Mouse (Mus musculus) limb, embryonic 11.5 days (tissue): ENCODE measurements around the gene Clnk. TPM values are rescaled to one million over a fixed set of nuclear protein-coding genes. Genes with fewer than 3 reads are reported as not detected.

Experiments
- ATAC-seq: fragments of 200-750 bp; cut with Nextera tagmentation; 2 replicates; pipeline ENCODE4 v1.8.0; 2017; ENCODE audit warnings: low read depth; ENCODE audit not compliant: insufficient number of reproducible peaks, low FRiP score, low TSS enrichment
- DNase-seq: peaks from one replicate; pipeline ENCODE4 v3.0.0-alpha.2; 2015; ENCODE audit warnings: low spot score
- H3K27ac ChIP-seq: fragments of 300-500 bp; sonication (generic); replicated peaks from 2 replicates; pipeline ENCODE4 v1.5.1; 2014; ENCODE audit warnings: low read depth, mild to moderate bottlenecking, low read length
- H3K27me3 ChIP-seq: fragments of 300-500 bp; sonication (generic); 2 replicates; pipeline ENCODE4 v1.6.1; 2014; ENCODE audit warnings: mild to moderate bottlenecking, low read length, mixed read lengths; ENCODE audit not compliant: control insufficient read depth, insufficient read depth
- H3K36me3 ChIP-seq: fragments of 300-500 bp; sonication (generic); 2 replicates; pipeline ENCODE4 v1.6.1; 2014; ENCODE audit warnings: mild to moderate bottlenecking, low read length, moderate library complexity, mixed read lengths; ENCODE audit not compliant: control insufficient read depth, insufficient read depth
- H3K4me1 ChIP-seq: fragments of 300-500 bp; sonication (generic); 2 replicates; pipeline ENCODE4 v1.6.1; 2014; ENCODE audit warnings: low read length, mixed read lengths; ENCODE audit not compliant: control insufficient read depth, insufficient read depth
- H3K4me2 ChIP-seq: fragments of 300-500 bp; sonication (generic); 2 replicates; pipeline ENCODE4 v1.6.1; 2014; ENCODE audit warnings: low read depth, mild to moderate bottlenecking, moderate library complexity; ENCODE audit not compliant: severe bottlenecking
- H3K4me3 ChIP-seq: fragments of 300-500 bp; sonication (generic); 2 replicates; pipeline ENCODE4 v1.5.1; 2014; ENCODE audit warnings: low read depth, low read length
- H3K9ac ChIP-seq: fragments of 300-500 bp; sonication (generic); 2 replicates; pipeline ENCODE4 v1.6.1; 2014; ENCODE audit warnings: mild to moderate bottlenecking, low read length
- H3K9me3 ChIP-seq: fragments of 300-500 bp; sonication (generic); 2 replicates; pipeline ENCODE4 v1.6.1; 2016; ENCODE audit warnings: low read length; ENCODE audit not compliant: control insufficient read depth
- WGBS: fragments of 180-500 bp; shearing (Covaris S2); extraction: QIAGEN DNeasy Blood & Tissue Kit; methylation state at CpG from one replicate; pipeline ENCODE4 v1.1.7; 2014; 5-methylcytosine and 5-hydroxymethylcytosine counted together
- polyA plus RNA-seq: library from polyadenylated mRNA; unstranded; fragments of >200 nt; fragmentation: Nextera tagmentation; extraction: Ambion mirVana; gene quantifications from 2 replicates; pipeline ENCODE4 v1.2.1, GENCODE M21; 2014

Clnk gene
- polyA plus RNA-seq, 1 experiment from 2014 or later, result 0.08 TPM

DNA sequence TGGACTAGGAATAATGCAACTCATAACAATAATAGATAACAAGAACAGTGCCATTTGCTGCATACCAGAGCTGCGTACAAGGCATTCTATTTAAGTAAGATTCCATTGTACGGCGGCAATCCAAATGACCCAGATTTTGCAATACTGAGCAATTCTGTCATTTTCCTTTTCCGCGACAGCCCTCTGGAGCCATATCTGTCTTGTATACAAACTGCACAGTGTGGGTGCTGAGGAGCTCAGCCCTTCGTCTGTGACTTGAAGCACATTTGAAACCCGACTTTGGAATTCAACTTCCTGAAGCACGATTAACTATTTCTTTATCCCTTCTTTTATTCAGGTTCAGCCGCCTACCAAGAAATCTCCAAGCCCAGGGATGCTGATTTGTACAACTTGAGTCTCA lies 6.6 kb downstream of the Clnk start:
- Histone ChIP-seq H3K27me3 (no peaks in the 10 kb centered on the region), H3K27ac (no peak overlapping the region), H3K9ac (no peak overlapping the region), H3K4me2 (no peak overlapping the region), H3K4me3 (no peak overlapping the region), H3K36me3 (no peaks in the 10 kb centered on the region), H3K9me3 (no peaks in the 10 kb centered on the region), H3K4me1 (no peaks in the 10 kb centered on the region)
- no peak for ATAC-seq
- DNase-seq, result no peak
- WGBS, result 90% methylated on average over 9 of the region's 9 CpGs

DNA sequence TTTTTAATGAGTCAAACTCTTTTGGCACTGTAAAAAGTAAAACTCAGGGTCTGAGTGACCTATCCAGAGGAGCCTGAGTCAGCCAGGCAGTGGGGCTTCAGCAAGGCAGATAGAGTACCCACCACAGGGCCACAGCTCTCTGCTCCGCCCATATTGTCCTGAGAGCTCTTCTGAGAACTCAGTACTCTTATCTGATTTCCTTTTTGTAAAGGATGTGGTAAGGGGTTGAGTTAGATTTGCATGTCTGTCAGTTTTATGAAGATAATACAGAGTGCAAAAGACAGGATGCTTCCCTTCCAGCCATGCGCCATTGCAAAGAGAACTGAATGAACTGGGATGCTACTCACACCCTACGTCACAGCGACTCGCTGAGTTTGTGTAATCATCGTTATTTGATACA lies 12.0 kb downstream of the Clnk start:
- no peaks in the 10 kb centered on the region; the same call in 1 of the 2 replicates for H3K9me3 ChIP-seq
- no peak for DNase-seq
- H3K27ac ChIP-seq, result no peak overlapping the region
- no peaks in the 10 kb centered on the region for H3K27me3 ChIP-seq
- no peak overlapping the region for H3K4me3 ChIP-seq
- H3K4me1 ChIP-seq, result no peaks in the 10 kb centered on the region
- H3K36me3 ChIP-seq, result no peaks in the 10 kb centered on the region
- H3K9ac ChIP-seq, result no peak overlapping the region
- no peak for ATAC-seq
- no peak overlapping the region for H3K4me2 ChIP-seq
- 84% methylated on average over 6 of the region's 6 CpGs for WGBS

DNA sequence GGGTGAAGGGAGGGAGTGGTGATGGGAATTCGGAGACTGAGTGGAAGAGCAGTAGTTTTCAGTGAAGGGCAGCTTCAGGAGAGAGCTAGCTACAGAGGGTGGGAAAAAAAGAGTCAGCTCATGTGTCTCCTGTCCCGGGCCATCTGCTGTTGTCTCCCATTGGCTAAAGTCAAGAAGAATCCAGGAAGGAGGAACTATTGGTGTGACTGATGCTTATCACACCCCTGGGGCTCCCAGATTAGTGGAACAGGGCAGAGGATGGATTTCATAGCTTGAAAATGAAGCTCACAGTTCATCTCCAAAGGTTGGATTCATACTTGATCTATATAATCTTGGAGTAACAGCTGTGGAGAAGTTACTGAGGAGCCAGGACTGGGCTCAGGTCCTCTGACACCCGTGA lies 13.6 kb downstream of the Clnk start:
- Histone ChIP-seq H3K4me1 (peaks cover 5% of the 10 kb centered on the region; the same call in 1 of the 2 replicates), H3K27me3 (no peaks in the 10 kb centered on the region), H3K9me3 (no peaks in the 10 kb centered on the region; the same call in 1 of the 2 replicates), H3K36me3 (no peaks in the 10 kb centered on the region), H3K4me2 (no peak overlapping the region), H3K4me3 (no peak overlapping the region), H3K27ac (no peak overlapping the region), H3K9ac (no peak overlapping the region)
- no peak for ATAC-seq
- WGBS, result 74% methylated on average over 3 of the region's 3 CpGs
- no peak for DNase-seq

DNA sequence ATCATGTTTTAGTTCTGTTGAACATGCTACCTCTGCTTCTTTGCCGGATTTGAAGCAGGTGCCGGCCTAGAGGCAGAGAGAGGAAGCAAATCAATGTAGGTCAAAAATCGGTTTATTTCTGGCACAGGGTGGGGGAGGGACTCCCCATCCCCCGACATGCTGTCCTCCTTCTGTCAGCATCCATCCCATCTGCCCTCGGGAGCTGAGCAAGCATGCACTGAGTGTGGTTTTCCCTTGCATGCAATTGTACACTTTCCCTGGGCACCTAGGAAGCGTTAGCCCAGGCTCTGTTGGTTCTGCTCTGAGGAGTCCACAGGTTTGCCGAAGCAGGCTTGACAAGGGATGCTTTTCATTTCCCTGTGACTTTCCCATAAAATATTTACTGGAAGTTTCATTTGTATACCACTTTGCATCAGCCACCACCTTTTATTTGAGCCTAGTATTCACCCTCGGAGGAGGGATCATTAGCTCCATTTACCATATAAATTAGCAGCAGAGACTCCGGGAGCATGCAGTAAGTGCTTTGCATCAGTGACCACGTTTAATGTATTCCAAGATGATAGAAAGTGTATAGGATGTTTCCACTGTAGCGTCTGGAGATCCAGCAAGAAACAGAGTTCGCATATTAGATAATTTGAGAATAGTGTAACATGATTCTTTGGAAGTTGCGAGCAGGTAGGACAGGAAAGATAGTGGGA lies 14.2 kb downstream of the Clnk start:
- Histone ChIP-seq H3K36me3 (no peaks in the 10 kb centered on the region), H3K27me3 (no peaks in the 10 kb centered on the region), H3K27ac (no peak overlapping the region), H3K9me3 (no peaks in the 10 kb centered on the region; the same call in 1 of the 2 replicates), H3K9ac (no peak overlapping the region), H3K4me1 (peaks cover 8% of the 10 kb centered on the region; the same call in 1 of the 2 replicates), H3K4me3 (no peak overlapping the region), H3K4me2 (no peak overlapping the region)
- DNase-seq (no peak), ATAC-seq (no peak)
- WGBS, result 69% methylated on average over 13 of the region's 13 CpGs

DNA sequence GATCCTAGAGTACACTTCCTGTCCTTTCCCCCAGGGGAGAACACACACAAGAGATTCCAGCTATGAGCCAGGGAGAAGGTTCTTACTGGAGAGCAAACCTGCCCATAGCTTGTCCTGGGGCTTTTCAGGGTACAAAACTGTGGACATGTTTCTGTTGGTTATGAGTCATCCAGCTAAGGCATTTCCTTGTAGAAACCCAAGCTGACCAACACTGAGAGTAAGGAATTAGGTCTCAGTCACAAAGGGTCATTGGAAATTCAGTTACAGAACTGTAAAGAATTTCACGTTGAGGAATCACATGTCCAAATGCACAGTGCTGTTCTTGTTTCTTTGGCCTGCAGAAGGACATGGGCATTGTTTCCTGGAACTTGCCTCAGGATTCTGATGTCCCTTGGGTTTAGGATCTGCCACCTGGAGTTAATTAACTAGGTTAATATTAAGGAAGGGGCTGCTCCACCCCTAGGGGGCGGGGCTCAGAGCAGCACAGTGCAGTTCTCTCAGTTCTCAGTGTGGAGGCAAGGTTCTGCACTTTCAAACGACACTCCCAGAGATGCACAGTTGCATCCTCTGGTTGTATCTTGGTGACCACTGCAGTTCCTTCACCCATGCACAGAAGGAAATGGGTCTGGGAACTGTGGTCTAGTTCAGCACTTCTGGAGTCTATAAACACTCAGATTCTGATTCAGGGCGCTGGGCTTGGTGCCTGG lies 18.4 kb downstream of the Clnk start:
- Histone ChIP-seq H3K27me3 (no peaks in the 10 kb centered on the region), H3K27ac (no peak overlapping the region), H3K9ac (no peak overlapping the region), H3K9me3 (no peaks in the 10 kb centered on the region; the same call in 1 of the 2 replicates), H3K4me1 (peaks cover 12% of the 10 kb centered on the region; the same call in 1 of the 2 replicates), H3K4me3 (no peak overlapping the region), H3K36me3 (no peaks in the 10 kb centered on the region), H3K4me2 (no peak overlapping the region)
- 41% methylated on average over 4 of the region's 4 CpGs for WGBS
- ATAC-seq, result peak; percentile 74; the same call in 1 of the 2 replicates
- peak; percentile 71 for DNase-seq

DNA sequence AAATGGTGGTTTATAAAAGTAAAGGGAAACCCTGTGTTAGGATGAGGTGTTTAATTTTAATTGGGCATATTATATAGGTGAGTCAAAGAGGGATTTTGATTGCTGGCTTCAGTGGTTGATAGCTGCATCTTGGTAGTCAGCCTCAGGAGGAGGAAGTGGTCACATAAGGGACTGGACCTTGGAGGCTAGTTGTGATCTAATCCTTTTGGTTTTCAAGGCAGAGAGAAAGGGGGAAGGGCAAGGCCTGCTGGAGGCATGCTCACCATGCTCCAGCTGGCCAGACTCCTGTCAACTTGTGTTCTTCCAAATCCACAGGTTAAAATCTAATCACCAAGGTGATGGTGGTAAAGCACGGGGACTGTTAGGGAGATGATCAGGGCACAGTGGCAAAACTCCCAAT lies 19.0 kb downstream of the Clnk start:
- no peak overlapping the region for H3K4me3 ChIP-seq
- H3K9me3 ChIP-seq, result peaks cover 2% of the 10 kb centered on the region; the same call in 1 of the 2 replicates
- H3K27ac ChIP-seq, result no peak overlapping the region
- no peak overlapping the region for H3K9ac ChIP-seq
- H3K36me3 ChIP-seq, result no peaks in the 10 kb centered on the region
- peaks cover 12% of the 10 kb centered on the region; the same call in 1 of the 2 replicates for H3K4me1 ChIP-seq
- WGBS, result 42% methylated on average over 1 of the region's 1 CpGs
- no peak overlapping the region for H3K4me2 ChIP-seq
- ATAC-seq (no peak), DNase-seq (peak; percentile 22)
- no peaks in the 10 kb centered on the region for H3K27me3 ChIP-seq

DNA sequence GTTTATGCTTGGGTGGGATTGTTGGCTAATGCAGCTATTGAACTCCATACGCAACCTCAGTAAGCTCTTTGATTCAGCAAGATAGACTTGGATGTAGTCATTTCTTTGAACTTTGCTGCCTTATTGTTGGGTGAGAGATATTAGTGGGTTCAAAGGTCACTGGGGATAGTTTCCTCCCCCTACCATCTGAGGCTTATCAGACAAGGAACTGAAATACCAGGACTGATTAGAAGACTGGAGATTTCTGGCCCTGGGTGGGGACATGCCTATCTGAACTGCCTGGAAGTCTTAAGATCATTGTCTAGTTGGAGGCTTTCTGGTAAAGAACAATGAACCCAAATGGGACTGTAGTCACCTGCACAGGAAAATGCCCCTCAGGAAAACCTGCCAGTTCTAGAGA lies 26.4 kb downstream of the Clnk start:
- H3K27ac ChIP-seq, result no peak overlapping the region
- no peak overlapping the region for H3K4me3 ChIP-seq
- 100% methylated on average over 1 of the region's 1 CpGs for WGBS
- DNase-seq (no peak), ATAC-seq (no peak)
- H3K4me1 ChIP-seq, result 0 out of 2 replicates have a peak, but pooled peaks cover 1% of the 10 kb centered on the region
- peaks cover 2% of the 10 kb centered on the region; the same call in 1 of the 2 replicates for H3K9me3 ChIP-seq
- H3K27me3 ChIP-seq, result no peaks in the 10 kb centered on the region
- no peak overlapping the region for H3K9ac ChIP-seq
- H3K36me3 ChIP-seq, result no peaks in the 10 kb centered on the region
- no peak overlapping the region for H3K4me2 ChIP-seq

DNA sequence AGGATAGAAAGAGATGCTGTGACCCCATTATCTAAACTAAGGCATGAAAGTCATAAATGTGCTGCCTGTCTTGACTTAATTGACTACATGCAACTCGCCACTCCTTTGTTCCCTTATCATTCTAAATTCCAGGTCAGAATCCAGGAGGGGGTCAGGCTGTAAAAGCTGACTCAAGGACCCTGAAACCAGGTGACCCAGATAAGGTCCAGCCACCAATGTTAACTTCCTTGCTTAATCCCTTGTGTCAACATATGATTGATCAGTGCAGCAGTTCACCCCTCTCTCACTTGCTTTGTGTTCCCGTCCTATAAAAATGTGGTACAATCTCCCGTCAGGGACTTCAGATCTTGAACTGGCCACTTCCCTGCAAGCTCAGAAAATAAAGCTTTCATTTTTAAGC lies 31.1 kb downstream of the Clnk start:
- ATAC-seq (no peak), DNase-seq (no peak)
- 18% methylated on average over 3 of the region's 3 CpGs for WGBS
- no peak overlapping the region for H3K9ac ChIP-seq
- H3K4me3 ChIP-seq, result no peak overlapping the region
- H3K36me3 ChIP-seq, result no peaks in the 10 kb centered on the region
- no peak overlapping the region for H3K27ac ChIP-seq
- no peaks in the 10 kb centered on the region for H3K27me3 ChIP-seq
- H3K9me3 ChIP-seq, result no peaks in the 10 kb centered on the region
- H3K4me1 ChIP-seq, result no peaks in the 10 kb centered on the region
- H3K4me2 ChIP-seq, result no peak overlapping the region
